Mouse (Mus musculus): ENCODE data around the gene Hnrnpa1.
"Not testable (repeated sequence)": the region's sequence is repeated elsewhere in the genome, so short reads cannot be mapped to it uniquely, and the experiment has no call there.

Hnrnpa1 gene

DNA sequence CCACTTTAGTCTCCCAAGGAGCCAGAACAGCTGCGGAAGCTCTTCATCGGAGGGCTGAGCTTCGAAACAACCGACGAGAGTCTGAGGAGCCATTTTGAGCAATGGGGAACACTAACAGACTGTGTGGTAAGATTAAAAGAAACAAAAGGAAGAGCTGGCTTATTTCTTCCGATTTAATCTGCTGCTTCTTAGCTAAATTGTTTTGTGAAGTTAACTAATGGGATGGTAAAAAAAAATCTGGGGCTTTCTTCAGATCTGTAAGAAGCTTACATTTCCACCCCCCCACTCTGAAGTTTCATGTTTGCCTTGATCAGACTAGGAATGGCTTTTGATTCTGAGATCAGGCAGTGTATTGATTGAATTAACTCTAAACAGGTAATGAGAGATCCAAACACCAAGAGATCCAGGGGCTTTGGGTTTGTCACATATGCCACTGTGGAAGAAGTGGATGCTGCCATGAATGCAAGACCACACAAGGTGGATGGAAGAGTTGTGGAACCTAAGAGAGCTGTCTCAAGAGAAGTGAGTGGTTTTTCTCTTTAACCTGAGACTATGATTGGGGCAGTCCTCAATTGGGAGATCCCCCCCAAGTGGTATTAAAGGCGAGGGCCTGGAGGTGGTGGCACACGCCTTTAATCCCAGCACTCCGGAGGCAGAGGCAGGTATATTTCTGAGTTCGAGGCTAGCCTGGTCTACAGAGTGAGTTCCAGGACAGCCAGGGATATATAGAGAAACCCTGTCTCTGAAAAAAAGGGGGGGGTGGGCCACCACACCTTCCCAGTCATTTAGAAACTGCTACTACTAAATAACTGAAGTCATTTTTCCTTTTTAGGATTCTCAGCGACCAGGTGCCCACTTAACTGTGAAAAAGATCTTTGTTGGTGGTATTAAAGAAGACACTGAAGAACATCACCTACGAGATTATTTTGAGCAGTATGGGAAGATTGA is 1.1 kb downstream of the Hnrnpa1 start:
- DNase-seq (ENCODE audit: low read depth, low spot score): peak; percentile 22

DNA sequence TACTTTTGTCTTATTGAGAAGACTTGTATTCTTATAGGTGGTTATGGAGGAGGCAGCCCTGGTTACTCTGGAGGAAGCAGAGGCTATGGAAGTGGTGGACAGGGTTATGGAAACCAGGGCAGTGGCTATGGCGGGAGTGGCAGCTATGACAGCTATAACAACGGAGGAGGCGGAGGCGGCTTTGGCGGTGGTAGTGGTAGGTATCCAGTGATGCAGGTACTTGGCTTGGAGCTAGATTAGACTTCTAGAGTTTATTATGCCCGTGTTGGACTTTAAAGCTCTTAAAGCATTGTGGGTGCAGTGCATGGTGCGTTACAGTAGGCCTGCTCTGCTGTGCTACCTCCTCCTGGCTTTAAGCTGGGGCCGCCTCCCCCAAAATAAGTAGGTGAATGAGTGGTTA is 2.7 kb downstream of the Hnrnpa1 start:
- DNase-seq (ENCODE audit: low read depth, low spot score): no peak

DNA sequence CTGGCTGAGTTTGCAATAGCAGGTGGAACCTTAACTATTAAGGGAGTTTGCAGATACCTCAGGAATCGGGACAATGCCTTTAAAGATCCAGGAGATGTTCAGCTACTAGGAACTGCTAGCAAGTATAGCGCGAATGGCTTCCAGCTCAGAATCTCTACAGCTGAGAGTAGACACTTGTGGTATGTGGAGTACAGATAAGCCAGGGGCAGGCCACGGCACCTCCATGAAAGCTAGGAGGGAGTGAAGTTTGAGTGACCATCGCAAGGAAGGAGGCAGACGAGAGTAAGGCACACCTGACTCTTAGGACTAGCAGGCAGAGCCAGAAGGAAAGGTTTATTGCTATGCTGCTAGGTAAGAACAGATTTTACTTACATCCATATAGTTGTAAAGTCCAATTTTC is 5.4 kb downstream of the Hnrnpa1 start:
- no peak for DNase-seq (ENCODE audit: low read depth, low spot score)

DNA sequence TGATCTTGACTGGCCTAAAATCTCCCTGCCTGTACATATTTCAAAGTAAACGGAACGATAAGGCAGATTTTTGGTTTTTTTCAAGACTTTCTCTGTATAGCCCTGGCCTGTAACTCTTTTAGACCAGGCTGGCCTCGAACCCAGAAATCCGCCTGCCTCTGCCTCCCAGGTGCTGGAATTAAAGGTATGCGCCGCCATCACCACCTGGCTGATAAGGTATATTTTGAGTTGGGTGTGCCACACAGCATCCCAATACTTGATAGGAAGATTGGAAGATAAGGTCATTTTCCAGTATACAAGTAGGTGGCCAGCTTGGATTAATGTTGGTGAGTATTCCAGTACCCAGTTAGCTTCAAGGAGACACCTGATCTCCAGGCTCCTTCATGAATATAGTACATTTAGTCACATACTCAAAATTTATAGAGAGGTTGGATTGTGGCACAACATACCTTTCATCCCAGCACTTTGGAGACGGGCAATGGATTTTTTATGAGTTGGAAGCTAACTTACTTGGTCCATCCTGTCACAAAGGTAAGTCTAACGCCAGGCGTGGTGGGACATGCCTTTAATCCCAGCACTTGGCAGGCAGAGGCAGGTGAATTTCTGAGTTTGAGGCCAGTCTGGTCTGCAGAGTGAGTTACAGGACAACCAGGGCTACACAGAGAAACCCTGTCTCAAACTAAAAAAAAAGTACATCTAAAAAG is 7.0 kb downstream of the Hnrnpa1 start:
- no peak for DNase-seq (ENCODE audit: low read depth, low spot score)

DNA sequence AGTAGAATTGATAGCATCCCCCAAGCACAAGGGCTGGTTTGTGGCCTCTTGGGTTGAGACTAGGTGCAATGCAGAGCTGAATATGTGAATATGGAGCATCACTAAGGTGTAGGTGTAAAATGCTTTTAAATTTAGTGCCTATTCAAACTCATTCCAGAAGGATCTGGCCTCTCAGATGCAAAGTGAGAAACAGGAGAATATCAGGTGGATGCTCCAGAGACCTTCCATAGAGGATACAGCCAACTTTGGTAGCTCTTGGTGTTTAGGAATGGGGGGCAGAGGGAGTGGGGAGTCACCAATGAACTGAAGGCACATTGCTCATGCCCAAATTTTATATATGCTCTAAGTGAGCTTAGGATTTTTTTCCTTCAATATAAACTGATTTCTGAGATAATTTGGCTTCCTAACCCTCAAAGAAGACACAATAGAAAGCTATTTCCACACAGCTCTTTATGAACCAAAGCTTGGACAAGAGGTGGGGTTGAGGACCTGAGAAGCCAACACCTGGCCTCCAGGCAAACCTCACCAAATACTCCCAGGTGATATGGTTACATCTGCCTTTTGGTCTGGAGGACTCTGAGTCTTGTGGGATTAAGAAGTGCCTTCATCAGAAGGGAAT is 7.7 kb downstream of the Hnrnpa1 start:
- DNase-seq (ENCODE audit: low read depth, low spot score): no peak

DNA sequence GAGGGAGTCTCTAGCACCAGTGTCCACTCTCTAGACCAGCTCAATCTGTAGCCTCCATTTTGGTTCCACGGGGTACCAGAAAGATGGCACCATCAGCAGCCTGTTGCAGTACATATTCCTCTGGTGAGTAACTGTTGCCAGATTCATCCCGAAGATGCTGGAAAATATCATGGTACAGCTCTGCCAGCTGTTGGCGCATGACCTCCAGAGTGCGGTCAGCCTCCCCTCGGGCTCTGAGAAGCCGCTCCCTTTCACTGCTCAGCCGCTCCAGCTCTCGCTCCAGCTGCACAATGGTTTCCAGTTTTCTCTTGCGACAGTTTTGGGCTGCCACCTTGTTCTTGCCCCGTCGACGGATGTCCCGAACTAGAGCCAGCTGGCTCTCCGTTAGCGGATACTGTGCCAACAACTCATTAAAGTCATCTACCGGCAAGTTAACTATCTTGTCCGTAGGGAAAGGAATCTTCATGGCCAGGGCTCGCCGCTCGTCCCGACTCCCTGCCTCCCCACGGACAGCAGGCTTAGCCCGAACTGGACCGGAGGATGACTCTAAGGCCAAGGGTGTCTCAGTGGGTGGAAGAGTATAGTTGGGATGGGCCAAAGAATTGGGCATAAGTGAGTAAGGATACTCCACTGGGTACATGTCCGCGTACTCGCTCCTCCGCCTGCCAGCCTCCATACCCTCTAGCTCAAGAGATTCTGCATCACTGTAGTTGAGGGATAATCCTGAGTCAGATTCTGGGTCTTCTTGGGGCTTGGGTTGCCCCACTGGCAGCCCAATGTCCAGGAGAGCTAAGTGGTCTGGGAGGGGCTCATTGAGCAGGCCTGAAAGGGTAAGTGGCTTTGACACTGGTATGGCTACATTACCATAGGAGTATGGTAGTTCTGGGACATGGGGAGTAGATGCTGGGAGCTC is 8.4 kb downstream of the Hnrnpa1 start:
- DNase-seq (ENCODE audit: low read depth, low spot score): no peak

DNA sequence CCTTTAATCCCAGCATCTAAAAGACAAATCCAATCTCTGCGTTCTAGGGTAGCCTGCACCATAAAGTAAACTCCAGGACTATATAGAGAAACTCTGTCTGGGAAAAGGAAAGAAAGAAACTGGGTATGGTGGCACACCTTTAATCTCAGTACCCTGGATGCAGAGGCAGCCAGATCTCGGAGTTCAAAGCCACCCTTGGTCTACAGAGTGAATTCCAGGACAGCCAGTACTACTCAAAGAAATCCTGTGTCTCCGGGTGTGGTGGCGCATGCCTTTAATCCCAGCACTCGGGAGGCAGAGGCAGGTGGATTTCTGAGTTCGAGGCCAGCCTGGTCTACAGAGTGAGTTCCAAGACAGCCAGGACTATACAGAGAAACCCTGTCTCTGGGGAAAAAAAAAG is 9.3 kb downstream of the Hnrnpa1 start:
- not testable (repeated sequence) for DNase-seq (ENCODE audit: low read depth, low spot score)

DNA sequence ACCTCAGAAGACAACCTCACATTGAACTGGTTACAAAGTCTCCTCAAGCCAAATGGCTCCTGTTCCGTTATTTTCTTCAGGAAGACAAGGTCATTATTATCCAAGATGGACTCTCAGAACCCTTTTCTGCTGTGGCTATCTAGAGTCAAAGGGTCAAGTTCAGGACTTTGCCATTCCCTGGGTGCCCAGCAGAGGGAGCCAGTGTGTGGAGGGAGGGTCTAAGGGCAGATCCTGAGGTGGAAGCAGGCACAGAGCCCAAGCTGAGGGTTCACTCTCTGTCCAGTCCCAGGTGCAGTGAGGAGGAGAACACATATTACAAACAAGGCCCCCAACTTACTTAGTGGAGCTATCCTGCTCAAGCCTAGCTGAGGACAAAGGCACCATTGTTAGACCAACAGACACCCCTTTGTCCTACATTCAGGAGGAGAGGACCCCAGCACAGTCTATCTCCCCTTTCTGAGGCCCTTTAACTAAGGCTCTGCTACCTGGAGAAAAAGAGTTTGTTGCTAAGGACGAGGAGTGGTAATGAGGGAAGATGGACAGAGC is 10.0 kb downstream of the Hnrnpa1 start:
- peak; percentile 69 for DNase-seq (ENCODE audit: low read depth, low spot score)

DNA sequence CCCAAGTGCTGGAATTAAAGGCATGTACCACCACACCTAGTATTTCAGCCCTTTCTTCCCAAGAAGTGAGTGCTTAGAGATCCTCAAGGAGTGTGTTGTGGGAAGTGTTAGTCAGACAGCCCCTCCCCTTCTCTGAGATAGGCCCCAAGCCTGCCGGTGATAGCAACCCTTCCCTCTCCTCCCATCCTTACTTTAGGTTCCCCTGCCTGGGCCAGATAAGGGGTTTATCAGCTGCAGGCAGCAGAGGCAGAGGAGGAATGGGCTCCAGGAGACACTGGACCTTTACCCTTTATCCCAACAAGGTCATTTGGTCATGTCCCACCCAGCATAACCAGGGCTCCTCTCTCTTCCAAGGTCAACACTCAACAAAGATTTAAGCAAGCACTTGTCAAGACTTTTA is 11.4 kb downstream of the Hnrnpa1 start:
- DNase-seq (ENCODE audit: low read depth, low spot score): no peak

DNA sequence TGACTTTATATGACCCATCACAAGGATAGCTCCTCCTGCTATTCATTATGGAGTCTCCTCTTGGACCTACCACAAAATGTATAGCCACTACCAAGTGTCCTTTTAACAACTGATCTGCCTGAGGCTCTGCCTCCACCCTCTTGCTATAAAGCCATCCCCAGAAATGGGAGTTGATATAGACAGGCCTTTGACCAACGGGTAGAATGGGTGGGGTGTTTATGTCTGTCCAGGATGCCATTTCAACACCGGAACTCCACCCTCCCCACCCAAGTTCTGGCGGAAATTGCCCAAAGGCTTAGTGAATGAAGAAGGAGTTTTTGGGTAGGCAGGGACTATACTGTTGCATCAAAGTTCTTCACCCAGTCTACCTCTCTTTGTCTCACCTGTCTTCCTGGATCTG is 12.4 kb downstream of the Hnrnpa1 start:
- no peak for DNase-seq (ENCODE audit: low read depth, low spot score)

DNA sequence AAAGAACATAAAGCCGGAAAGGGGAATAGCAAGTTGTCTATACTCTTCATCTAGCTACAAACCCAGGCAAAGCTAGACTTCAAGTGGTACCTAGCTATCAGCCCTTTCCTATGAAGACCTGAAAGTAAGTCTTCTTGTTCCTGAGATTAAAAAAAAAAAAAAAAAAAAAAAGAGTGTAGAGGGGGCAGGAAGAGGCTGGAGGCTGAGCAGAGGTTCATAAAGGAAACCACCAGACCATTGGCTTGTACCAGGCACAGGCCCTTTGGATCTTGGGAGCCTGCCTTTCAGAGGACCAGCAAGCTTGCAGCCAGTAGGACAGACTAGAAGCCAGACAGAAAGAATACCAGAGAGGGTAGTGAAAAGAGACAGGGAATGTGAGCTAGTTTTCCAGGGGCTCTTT is 13.1 kb downstream of the Hnrnpa1 start:
- DNase-seq (ENCODE audit: low read depth, low spot score): no peak

DNA sequence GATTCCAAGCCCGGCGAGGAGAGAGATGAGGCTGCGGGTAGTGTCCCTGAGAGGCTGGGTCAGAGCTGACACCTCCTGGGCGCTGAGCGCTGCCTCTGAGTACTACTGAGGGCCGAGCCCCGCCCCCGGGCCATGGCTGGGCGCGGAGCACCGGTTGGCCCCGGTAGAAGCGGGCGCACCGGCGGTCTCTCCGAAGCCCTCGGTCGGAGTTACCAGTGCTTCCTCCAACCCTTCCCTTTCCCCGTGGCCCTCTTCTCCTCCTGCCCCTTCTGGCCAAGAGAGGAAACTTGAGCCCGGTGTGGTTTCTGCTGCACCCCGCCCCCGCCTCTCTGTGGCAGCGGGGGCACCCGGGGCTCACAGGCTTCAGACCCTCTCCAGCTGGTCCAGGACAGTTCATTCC is 14.9 kb downstream of the Hnrnpa1 start:
- peak; percentile 55 for DNase-seq (ENCODE audit: low read depth, low spot score)

DNA sequence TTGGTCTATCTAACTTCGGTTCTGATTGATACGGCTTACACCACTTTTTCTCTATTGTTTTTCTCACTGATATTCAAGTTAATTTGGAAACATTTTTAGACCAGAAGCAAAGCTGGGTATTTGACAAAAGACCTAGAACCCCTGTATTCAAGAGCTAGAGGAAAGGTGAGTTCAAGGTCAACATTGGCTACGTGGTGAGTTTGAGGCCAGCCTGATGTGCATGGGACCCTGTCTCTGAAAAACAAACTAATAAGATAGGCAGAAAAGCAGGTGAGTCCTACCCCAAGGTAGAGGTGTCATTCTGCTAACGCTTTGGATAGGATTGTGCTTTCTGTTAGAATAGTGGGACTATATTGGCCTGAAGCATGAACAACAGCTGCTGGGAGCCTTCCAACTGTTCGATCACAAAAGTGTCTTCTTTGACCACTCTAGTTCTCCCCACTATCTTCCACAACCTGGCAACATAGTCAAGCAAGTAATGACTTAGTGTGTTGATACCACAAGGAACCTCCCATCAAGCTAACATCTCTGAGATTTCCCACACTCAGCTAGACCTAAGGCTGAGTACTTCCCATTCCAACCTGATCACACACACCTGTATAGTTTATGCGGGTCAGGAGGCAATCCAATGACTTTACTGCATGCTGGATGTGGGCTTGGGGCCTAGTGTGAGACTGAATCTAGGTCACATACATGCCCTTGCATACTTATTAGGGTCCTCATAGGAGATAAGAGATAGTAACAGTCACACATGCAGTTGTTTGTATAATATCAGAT is 16.2 kb downstream of the Hnrnpa1 start:
- DNase-seq (ENCODE audit: low read depth, low spot score): no peak

DNA sequence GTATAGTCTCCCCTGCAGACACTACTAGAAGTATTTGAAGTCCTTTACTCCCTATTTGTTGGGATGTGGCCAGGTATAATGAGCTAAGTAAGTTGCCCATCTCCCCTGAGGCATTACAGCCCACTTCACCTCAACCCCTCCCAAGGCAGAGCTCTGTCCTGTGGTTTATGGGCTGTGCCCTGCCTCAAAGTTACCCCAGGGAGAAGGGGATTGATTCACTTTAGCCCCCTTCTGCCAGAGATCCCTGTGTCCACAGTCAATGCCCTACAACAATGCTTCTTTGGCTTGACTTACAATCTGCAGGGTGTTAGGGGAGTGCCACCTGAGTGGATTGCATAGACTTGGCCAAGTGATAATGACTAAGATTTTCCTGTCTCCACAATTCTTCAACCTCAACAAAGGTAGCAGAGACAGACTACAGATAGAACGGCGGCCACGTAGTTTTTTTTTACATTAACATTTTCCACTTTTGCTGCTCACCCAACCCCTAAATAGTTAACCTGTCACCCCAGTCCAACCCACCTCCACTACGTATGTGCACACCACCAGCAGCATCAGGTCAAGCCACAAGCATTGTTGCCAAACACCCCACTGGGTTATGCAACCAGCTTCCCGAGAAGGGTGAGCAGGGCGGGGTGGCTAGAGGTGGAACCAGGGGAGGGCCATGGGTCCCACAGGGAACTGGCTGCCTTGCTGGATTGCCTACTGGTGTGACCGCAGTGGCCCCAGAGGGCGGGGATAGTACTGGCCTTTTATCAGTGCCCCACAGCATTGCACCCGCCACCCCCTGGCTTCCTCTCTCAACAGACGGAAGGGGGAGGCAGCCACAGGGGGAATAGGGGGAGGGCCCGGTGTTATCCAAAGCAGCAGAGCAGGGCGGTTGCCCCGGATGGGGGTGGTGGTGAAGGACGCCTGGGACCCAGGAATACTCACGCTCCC is 17.8 kb downstream of the Hnrnpa1 start, which contains the start of gene Nfe2:
Gene Nfe2 (minus strand): TSS at position 614 of the 939 bp plus-strand sequence.
- peak; percentile 67 for DNase-seq (ENCODE audit: low read depth, low spot score)

DNA sequence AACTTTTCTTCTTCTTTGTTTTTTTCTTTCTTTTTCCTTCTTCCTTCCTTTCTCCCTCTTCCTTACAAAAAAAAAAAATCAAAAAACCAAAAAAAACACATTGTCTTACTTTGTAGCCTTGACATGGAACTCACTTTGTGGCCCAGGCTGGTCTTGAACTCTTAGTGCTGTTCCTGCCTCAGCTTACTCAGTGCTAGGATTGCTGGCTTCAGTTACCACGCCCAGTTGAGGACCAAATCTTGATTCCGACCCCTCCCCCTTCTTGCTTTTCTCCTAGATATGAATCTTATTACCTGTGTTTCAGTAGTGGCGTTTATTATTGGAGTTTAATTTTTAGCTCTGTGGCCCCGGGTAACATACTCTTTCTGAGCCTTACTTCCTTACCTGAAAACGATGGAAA is 18.9 kb downstream of the Hnrnpa1 start:
- no peak for DNase-seq (ENCODE audit: low read depth, low spot score)

DNA sequence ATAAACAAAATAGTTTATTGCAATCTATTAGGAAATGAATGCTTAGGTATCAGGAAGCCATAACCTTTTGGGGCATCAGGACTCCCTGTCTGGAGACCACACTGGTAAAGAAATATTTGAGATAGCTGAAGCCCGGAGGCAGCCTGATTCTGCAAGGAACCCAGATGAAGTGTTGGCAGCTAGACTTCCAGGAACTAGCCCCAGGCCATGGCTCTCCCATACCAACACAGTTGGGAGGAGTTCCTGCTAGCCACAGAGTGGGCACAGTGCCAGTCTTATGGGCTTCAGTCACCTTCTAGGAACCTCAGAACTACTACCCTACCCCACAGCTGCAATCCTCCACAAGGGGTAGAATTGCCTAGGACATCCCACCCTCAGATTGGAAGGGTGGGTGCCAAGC is 19.8 kb downstream of the Hnrnpa1 start:
- no peak for DNase-seq (ENCODE audit: low read depth, low spot score)

DNA sequence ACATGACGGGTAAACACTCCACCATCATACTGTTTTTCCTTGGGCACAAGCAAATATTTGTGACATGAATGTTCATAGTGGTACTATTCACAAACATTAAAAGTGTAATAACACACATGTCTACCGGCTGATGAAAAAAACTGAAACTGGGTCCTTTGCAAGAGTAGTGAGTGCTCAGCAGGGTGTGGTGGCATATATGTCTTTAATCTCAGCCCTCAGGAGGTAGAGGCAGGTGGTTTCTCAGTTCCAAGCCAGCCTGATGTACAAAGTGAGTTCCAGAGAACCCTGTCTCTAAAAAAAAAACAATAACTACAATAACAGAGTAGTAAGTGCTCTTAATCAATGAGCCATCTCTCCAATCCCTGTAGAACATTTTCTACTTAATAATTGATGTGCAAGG is 24.6 kb downstream of the Hnrnpa1 start:
- DNase-seq (ENCODE audit: low read depth, low spot score): no peak

DNA sequence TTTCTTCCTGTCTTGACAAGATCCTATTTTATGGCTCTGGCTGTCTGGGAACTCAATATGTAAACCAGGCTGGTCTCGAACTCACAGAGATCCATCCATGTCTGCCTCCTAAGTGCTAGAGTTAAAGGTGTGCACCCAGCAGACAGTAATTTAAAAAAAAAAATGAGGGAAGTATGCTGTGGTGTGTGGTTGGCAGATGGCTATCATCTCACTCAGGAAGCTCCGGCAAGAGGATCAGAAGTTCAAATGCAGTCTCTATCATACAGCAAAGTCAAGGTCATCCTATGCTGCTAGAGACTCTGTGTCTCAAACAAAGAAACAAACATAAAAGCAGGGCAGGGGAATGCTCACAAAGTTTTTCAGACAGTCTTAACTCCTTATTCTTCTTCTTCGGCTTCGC is 28.7 kb downstream of the Hnrnpa1 start:
- no peak for DNase-seq (ENCODE audit: low read depth, low spot score)

Measured in CD4-positive, CD25-positive, alpha-beta regulatory T cell, adult 2 months (primary cell).